Mouse (Mus musculus) gastrocnemius, postnatal 4 days (tissue): ENCODE measurements around the gene Slc25a26. TPM values are rescaled to one million over a fixed set of nuclear protein-coding genes. Genes with fewer than 3 reads are reported as not detected.

Source experiments
- DNase-seq, 2 experiments: peaks; one replicate each; pipeline ENCODE4 v3.0.0; 2021 to 2022; ENCODE audit warnings: low spot score in 2 of 2, mixed read lengths in 2 of 2
- total RNA-seq, 2 experiments: library from RNA; stranded (reverse); gene quantifications; 2 replicates each; pipeline ENCODE4 v1.2.3; 2021

Gene Slc25a26
- total RNA-seq, 2 experiments from 2014 or later = 7.0 to 8.0 TPM

DNA sequence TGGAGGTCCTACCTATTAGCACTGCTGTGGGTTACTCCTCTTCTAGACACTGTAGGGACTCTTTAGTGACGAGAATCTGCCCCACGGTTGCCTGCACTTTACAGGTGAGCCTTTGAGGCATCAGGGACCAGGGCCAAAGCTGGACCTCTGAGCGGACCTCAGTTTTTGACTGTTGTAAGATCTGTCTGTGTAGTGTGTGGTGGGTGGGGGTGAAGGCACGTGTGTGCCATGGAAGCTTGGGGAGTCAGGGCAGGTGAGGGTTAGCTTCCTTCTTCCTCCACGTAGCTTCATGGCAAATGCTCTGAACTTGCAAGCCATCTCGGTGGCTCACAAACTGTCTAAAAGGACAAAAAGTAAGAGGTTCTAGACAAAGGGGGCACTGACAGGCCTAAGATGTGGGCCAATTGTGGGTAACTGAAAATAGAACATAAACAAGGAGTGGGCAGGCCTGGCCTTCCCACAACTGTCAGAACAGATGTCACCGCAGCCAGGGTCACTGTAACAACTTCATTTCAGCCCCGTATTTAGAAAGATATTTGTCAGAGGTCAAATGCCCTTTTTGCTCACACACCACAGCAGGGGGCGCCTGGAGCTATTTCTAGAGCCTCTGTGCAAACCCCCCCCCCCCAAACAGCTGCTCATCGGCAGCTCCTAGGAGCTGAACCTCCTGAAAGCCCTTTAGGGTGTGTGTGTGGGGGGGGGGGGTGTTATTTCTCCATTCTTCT, 96.8 kb downstream of the Slc25a26 start:
- peak; percentile 18 to 50 for DNase-seq

DNA sequence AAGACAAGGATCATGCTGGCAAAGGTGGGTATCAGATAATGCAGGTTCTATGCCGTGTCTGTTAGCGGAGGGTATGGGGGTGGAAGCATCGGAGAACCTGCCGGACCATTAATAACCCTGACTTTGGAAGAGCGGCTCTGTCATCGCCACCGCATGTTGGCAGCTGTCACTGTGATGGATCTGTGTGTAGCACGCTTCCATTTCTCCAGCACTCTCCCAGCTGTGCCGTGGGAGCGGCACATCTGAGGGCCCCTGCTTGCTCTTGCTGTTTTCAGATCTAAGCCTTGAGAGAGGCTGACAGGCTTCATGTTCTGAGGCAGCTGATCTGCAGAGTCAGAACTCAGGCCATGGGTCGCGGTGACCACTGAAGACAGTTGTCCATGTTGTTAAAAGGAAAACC, 98.3 kb downstream of the Slc25a26 start:
- DNase-seq = no peak

DNA sequence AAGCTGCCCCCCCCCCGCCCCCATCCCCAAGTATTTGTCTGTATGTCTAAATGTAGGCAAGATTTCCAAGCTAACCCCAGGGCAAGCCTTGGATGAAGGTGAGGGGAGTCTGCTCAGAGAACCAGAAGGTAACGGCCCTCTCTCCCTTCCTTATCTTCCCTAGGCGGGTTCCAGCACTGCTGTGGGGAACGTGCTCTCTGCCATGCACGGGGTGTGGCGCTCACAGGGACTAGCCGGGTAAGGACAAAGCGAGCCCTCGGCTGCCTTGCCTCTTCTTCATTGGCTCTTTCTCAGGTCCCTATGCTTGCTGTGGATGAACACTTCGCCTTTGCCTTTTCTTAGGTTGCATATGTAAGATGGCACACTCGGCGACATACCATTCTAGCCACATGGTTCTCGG, 98.9 kb downstream of the Slc25a26 start:
- no peak for DNase-seq

DNA sequence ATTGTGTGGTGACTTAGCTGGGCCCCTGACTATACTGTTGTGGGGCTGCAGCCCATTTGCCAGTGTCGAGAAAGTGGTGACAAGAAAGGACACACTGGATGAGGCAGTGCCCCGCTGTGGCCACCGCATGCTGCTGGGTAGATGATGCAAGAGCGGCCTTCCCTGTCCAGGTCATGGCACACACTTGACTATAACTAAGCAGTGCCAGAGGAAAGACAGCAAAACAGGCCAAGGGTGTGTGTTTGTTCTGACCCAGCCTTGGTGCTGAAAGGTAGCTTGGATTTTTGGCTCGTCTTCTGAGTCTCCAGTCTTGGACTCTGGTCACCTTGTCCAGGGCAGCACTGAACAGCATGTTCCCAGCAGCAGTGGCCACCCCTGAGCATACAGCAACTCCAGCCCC, 101.0 kb downstream of the Slc25a26 start:
- DNase-seq = no peak

DNA sequence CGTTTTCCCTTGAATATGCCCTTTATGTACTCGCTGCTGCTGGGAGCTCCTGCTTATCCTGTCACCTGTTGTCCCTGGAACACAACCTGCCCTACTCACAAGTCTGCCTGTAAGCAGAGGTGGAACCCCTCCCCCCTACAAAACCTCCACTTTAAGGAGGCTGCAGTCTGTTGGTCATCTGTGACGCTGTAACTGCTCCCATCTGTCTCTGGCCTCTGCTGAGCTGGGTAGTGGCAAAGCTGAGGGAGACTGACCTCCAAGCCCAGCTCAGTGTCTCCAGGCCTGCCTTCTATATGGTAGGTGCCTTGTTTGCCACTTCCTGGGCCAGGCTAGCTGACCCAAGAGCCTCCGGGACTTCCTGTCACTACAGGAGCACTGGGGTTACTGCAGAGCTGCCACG, 101.7 kb downstream of the Slc25a26 start:
- DNase-seq = no peak

DNA sequence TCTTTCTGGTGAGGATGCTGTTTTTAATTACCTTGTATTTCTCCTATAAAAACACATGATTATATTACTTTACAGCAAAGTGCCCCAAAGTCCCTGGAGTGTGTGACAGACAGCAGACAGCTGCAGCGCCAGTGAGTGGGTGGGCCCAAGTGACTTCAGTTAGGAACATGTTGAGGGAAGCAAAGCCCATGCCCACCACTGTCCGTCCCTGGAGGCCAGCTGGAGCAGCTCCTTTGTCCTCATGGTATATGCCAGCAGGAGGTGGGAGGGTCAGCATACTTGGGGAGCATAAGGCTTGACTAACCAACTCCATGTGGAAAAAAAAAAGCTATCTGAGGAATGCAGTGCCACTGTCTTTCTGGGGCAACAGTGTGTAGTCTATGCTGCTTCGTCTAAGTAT, 103.9 kb downstream of the Slc25a26 start:
- DNase-seq = no peak

DNA sequence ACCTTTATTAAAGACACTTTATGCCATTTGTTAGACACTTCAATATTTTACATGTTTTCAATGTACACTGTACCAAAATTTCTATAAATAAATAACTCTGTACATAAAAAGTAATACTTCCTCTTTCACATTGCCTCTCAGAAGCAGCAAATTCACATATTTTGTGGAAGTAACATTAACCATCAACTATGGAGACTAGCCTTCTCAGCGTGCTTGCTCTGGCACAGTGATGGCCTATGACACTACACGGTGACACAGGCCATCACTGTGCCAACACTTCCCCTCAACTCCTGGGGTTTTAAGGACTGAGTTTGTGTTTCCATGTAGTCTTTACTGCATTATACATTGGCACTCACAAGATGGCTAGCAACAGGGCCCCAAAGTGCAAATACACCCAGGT, 104.4 kb downstream of the Slc25a26 start:
- no peak for DNase-seq

DNA sequence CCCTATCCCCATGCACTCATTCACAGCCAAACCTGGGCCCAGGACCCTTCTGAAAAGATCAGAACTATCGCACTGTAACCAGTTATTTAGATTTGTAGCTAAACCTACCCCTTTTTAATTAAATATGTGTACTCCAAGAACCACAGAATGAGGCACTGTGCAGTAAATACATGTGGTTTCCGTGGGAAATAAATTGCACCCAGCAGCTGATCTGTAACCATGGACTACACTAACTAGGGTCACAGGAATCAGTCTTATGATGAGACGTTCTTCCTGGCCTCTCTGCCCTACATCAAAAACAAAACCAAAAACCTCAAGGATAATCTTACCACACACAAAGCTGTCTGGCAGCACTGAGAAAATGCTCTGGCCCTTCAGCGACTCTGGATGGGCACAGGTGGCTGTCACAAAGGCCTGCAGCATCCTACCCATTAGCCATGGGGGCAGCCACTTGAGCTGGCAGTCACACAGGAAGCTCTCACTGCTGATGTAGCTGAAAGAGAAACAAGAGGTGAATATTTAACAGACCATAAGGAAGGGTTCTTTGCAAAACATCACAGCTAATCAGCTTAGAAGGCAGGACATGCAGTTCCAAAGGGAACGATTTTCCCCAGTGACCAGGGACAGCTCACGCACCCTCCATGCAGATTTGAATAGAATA, 113.2 kb downstream of the Slc25a26 start:
- DNase-seq = no peak

DNA sequence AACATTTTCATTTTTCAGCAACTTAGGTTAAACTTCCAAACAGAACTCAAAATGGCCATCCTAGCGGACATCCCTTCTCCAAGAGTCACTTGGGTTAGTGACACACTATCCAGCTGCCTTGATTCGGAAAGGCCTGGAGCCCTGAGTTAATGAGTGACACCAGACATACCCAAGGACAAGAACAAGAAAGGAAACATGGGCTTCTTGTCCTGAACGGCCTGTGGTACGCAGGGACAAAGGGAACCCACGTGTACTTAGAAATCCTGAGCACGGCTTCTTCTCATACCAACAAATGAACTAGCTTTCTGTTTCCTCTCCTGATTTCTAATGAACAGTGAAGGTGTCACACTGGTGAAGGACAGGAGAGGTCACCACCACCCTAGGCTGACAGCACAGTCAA, 114.2 kb downstream of the Slc25a26 start:
- DNase-seq = no peak

DNA sequence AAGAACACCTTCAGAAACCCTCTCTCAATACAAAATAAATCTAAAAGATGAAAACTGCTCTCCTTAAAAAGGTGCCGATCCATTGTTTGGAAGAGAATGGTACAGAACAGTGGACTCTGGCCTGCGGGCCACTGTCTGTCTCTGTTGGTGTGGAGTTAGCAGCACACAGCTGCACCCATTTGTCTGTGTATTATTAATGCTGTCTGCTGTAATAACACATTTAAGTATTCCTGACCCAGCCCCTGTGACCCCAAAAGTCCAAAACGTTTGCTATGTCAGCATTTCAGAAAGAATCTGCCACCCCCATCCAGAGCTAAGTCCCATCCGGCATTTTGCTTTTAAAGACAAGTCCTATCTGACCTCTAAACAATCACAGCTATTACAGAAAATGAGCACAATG, 115.8 kb downstream of the Slc25a26 start:
- no peak for DNase-seq

DNA sequence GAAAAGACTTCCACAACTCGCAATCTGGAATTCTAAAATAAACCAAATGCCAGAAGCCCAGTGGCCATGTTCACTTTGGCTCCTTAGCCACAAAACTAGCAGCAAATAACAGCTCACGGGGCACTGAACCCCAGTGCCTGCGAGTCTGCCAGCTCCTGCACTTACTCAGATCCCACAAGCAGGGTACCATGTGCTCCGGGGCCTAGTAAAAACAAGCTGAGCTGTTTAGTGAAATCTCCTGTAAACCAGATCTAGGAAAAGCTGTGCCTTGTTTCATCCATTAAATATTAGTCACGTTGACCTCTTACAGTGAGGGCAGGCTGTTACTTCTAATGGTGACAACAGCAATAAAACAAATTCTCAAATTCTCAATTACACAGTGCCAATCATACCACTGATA, 118.5 kb downstream of the Slc25a26 start:
- no peak for DNase-seq

DNA sequence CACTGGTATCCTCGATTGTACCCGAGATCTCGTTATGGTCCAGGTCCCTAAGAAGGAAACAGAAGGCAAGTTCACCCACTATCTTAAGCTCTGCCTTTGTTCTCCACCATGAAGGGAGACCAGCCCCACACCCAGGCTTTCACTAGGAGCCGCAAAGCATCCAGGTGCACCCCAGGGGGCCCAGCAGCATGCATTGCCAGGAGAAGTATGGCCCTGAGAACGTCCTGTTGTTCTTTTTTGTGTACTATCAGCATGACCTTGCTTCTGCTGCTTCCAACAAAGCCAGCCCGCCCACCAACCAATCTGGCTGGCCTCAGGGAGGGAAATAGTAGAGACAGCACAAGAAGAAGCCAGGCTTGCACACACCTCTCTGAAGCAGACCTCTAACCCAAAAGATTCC, 120.2 kb downstream of the Slc25a26 start:
- DNase-seq = no peak

DNA sequence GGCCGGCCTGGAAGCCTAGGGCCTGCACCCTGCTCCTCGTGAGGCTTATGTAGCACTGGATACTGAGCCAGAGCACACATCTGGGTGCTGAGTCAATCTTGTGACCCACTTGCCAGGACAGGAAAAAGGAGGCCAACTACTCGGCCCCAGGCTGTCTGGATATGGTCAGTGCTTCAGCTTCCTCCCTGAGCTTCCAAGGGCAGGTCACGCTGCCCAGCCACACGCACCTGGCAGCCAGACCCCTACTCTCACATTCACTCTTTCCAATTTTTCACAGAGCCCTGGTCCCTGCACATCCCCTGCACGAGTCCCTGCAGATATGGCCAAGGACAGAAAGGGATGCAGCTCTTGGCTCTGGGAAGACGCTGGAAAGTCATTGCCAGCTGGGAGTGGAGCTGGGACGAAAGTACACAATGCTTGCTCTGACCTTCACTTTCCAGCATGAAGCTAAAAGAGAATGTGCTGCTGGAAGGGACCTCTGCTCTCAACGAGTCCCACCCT, 120.7 kb downstream of the Slc25a26 start:
- peak in 1 of 2 experiments; percentile 53 for DNase-seq

DNA sequence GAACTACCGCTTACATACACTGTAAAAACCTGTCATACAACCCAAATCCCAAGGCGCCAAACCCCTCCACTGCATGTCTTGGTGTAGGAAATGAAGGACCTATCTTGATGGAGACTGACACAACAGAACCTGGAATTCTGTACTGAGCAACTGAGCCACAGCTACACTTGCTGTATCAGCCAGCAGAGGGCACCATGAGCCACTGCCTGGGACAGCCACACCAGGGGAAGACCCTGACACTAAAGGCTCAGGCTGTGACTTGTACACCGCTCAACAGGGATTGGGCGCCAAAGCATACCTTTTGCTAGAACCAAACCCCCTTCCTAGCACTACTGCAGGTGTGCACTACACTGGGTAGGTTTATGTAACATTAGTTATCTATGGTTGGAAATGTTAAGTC, 122.9 kb downstream of the Slc25a26 start:
- peak; percentile 42 to 74 for DNase-seq

DNA sequence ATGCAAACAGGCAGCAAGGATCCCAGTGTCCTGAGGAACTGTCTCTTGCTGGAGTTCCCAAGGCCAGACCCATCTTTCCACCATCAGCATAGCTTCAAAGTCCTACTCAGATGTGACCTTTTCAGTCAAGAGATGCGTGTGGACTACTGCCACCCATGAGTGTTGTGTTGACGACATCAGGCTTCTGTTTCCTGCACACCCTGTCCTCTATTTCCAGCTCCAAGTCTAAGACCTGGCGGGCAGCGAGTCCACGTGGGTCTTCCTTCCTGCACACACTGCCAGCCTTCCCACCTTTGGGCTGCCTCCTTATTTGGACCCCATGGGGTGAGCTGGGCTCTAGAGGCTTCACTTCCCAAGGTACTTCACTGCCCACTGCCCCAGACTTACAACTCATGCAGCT, 124.4 kb downstream of the Slc25a26 start:
- no peak for DNase-seq

DNA sequence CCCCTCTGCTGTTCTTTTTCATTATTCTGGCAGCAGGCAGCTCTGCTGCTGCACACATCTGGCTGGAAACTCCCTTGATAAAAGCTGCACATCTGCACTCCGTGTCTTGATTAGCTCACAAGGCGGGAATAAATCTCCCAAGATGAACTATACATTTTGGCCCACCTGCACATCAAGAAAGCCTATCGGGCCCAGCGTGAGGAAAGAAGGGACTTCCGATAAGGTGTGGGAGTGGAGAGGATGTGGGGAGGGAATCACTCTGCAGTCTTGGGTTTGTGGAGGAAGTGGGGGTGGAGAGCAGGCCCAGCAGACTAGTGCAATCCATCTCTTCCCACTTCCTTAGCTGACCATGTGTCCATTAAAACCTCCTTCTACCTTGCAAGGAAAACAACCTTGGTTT, 125.8 kb downstream of the Slc25a26 start:
- DNase-seq = no peak

DNA sequence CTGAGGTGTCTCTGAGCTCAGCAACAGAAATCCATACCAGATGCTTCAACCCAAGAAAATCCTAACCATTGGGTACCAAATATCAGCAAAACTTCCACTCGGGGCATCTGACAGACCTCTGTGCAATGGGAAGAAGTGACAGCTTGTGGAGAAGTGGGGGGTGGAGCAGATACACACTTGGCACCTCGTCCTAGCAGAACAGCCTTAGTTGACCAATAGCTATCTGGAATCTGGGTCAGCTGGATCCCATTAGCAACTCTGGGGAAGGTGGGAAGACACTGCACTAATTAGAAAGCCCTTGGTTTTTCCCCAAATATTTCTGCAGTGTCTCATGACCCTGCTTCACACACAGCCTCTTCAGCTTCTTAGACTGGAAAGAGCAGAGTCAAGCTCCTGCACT, 126.7 kb downstream of the Slc25a26 start:
- DNase-seq = no peak

DNA sequence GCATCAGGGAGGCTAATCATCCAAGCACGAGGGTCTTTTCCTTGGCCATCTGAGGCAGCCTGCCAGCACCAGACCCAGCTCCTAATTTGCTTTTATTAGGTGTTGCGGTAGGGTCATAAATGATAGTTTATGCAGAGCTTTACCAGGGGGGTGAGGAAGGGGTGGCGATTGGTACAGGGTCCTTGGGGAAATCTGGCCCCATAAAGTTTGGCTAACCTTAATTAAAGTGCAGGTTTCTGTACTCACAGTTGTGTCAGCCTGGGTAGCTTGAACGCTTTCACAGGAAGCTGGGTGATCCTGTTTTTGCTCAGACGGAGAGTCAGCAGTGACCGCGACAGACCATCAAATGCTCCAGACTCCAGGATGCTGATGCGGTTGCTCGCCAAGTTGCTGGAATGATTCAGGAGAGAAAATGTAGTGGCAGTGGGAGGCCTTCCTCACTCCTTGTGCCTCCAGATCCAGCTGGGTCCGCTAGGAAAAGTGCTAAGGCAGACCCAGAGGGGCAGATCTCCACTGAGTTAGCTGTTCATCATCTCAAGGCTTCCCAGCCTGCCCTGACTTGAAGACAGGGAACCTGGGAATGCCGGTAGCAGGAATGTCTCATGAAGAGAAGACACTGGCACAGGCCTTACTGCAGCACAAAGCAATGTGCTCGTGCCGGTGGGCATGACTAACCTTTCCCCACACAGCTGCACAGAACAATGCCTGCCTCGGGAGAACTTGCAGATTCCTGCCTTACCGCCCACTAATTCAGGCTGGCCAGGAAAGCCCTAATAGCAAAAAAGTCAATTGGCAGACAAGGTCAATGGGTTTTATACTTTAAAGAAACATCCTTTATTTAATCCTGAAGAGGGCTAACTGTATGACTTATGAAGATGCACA, 127.8 kb downstream of the Slc25a26 start:
- DNase-seq = no peak

DNA sequence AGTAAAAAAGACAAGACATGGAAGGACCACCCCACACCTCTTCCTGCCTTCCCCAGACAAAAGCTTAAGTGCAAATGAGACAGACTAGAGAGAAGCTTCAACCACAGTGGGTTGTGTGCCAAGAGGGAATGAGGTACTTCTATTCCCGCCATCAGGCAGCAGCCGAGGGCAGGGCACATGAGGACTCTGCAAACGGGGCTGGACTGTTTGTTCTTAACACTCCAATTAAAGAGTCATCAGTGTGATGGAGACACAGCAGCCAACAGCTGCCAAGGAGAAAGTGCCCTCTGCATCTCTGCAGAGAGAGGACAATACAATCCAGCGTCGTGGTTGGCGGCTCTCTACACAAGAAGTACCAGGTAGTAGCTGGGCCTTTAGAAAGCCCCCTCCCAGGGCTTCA, 128.7 kb downstream of the Slc25a26 start:
- no peak for DNase-seq

DNA sequence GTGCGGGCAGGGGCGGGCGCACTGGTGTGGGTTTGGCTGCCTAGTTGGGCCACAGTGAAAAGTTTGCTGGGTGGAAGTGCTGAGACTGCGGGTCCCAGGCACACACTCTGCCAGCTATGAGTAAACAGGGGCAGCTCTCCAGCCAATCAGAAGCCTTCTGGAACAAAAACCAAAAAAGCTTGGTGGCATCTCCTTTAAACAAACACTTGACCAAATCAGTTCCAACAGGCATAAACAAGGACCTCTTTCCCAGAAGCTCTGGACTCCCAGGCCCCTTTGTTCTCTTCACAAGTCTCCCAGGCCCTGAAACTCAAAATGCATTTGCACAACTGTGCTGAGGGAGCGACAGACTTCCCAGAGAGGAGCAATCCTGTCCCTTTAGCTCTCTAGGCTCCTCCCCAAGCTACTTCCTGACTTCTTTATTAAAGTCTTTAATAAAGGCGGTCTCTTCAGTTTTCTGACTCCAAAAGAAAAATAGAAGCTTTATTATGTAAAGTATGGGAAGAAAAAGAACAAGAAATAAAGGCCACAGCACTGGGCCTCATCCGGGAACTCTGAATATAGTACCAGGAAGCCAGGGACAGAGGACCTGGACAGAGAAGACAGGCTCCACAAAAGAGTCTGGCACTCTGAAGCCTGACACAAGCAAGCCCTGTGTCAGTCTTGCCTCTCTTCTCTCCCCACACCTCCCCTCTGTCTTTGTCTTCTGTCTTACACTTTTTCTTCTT, 131.1 kb downstream of the Slc25a26 start:
- no peak for DNase-seq

DNA sequence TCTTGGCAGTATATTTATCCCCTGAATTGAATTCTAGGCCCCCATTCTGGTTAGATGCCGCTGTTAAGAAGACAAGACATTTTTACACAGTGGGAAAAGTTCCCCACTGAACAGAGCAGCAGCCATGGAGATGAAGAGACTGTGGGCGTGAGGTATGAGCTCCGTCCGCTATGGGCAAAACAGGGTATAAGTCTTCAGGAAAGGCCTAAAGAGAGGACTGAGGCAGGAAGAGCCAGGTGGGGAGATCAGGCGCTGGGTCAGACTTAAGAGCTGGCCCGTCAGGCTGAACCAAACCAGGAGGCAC, 131.6 kb downstream of the Slc25a26 start:
- no peak for DNase-seq
